Mouse (Mus musculus) forebrain, postnatal 0 days (tissue): ENCODE measurements around the gene Gcdh. TPM values are rescaled to one million over a fixed set of nuclear protein-coding genes. Genes with fewer than 3 reads are reported as not detected.
"Not testable (repeated sequence)": the region's sequence is repeated elsewhere in the genome, so short reads cannot be mapped to it uniquely, and the experiment has no call there.

Experiments
- ATAC-seq: fragments of 200-750 bp; cut with Nextera tagmentation; 2 replicates; pipeline ENCODE4 v1.8.0; 2017; ENCODE audit warnings: mild to moderate bottlenecking, moderate library complexity
- DNase-seq: peaks from one replicate; pipeline ENCODE4 v3.0.0-alpha.2; 2015
- H3K27ac ChIP-seq: fragments of 300-500 bp; sonication (generic); 2 replicates; pipeline ENCODE4 v1.5.1; 2014; ENCODE audit warnings: low read depth, mild to moderate bottlenecking, antibody characterized with exemption, low read length, moderate library complexity, mixed read lengths
- H3K27me3 ChIP-seq: fragments of 300-500 bp; sonication (generic); 2 replicates; pipeline ENCODE4 v1.6.1; 2014; ENCODE audit warnings: mild to moderate bottlenecking, low read length, mixed read lengths; ENCODE audit not compliant: insufficient read depth
- H3K36me3 ChIP-seq: fragments of 300-500 bp; sonication (generic); 2 replicates; pipeline ENCODE4 v1.6.1; 2014; ENCODE audit warnings: mild to moderate bottlenecking, moderate library complexity; ENCODE audit not compliant: insufficient read depth
- H3K4me1 ChIP-seq: fragments of 300-500 bp; sonication (generic); 2 replicates; pipeline ENCODE4 v1.6.1; 2014; ENCODE audit warnings: antibody characterized with exemption; ENCODE audit not compliant: insufficient read depth
- H3K4me2 ChIP-seq: fragments of 300-500 bp; sonication (generic); 2 replicates; pipeline ENCODE4 v1.6.1; 2014; ENCODE audit warnings: low read depth, mild to moderate bottlenecking, moderate library complexity
- H3K4me3 ChIP-seq: fragments of 300-500 bp; sonication (generic); 2 replicates; pipeline ENCODE4 v1.5.1; 2014; ENCODE audit warnings: low read depth, low read length, mixed read lengths
- H3K9ac ChIP-seq: fragments of 300-500 bp; sonication (generic); 2 replicates; pipeline ENCODE4 v1.6.1; 2014; ENCODE audit warnings: mild to moderate bottlenecking
- H3K9me3 ChIP-seq: fragments of 300-500 bp; sonication (generic); 2 replicates; pipeline ENCODE4 v1.6.1; 2016; ENCODE audit warnings: low read length
- CTCF ChIP-seq: sonication (generic); IDR thresholded peaks from 2 replicates; pipeline ENCODE4 v1.5.1; 2016; ENCODE audit warnings: antibody characterized with exemption, control low read depth, low read depth
- WGBS: fragments of 180-500 bp; shearing (Covaris S2); extraction: QIAGEN DNeasy Blood & Tissue Kit; methylation state at CpG from one replicate; pipeline ENCODE4 v1.1.7; 2014; 5-methylcytosine and 5-hydroxymethylcytosine counted together
- polyA plus RNA-seq: library from polyadenylated mRNA; unstranded; fragments of >200 nt; fragmentation: Nextera tagmentation; extraction: Ambion mirVana; gene quantifications from 2 replicates; pipeline ENCODE4 v1.2.1, GENCODE M21; 2015
- total RNA-seq: library from RNA; depleted of rRNA; stranded (reverse); fragments of >200 nt; gene quantifications from 2 replicates; pipeline ENCODE4 v1.2.3, GENCODE M21; 2014

Gcdh gene
- total and polyA plus RNA-seq, 2 experiments from 2014 or later, result 27.5 to 28.9 TPM

GRCm38 (mm10) chr8:84910551-84910950 lies 16.8 kb upstream of the Gcdh start:
- H3K36me3 ChIP-seq, result peaks cover 44% of the 10 kb centered on the region

GRCm38 (mm10) chr8:84909949-84910348 lies 16.2 kb upstream of the Gcdh start:
- WGBS, result 84% methylated on average over 5 of the region's 5 CpGs
- DNase-seq, result no peak
- ATAC-seq, result no peak

More at GRCm38 (mm10) chr8:84910551-84910950, 16.8 kb upstream of the Gcdh start:
- no peak overlapping the region for H3K9ac ChIP-seq
- H3K4me2 ChIP-seq, result no peak overlapping the region
- H3K27ac ChIP-seq, result no peak overlapping the region
- TF ChIP-seq CTCF, result no peak
- peaks cover 4% of the 10 kb centered on the region for H3K27me3 ChIP-seq
- DNase-seq (no peak), ATAC-seq (no peak)
- WGBS, result 89% methylated on average over 6 of the region's 6 CpGs
- no peaks in the 10 kb centered on the region for H3K4me1 ChIP-seq
- H3K9me3 ChIP-seq, result no peaks in the 10 kb centered on the region
- no peak overlapping the region for H3K4me3 ChIP-seq

DNA sequence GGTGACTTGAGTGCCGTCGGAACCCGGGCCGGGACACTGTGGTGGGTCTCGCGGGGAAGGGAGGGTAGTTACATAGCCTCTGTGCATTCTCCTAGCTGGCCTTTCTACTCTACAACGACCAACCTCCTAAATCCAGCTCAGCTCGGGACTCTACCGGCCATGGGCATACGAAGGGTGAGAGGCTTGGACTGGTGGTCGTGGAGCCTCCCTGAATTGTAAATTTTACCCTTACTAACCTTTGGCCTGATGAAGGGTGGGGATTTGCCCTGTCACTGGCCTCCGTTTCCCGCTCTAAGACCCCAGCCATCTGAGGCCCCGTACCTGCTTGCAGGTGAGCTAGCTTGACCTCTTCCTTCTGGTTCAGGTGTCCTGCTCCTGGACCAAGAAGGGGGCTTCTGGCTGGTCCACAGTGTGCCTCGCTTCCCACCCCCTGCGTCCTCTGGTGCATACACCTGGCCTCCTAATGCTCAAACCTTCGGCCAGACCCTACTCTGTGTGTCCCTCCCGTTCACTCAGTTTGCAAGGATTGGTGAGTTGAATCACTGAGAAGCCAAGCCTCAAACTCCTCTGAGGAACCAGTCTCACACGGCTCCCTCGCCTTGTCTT lies 15.5 kb upstream of the Gcdh start:
- WGBS, result 56% methylated on average over 20 of the region's 20 CpGs
- Histone ChIP-seq H3K9me3 (no peaks in the 10 kb centered on the region), H3K4me3 (peak overlapping the region; percentile 30), H3K9ac (peak overlapping the region; percentile 37; the same call in 1 of the 2 replicates), H3K27me3 (no peaks in the 10 kb centered on the region; the same call in 1 of the 2 replicates), H3K27ac (no peak overlapping the region), H3K36me3 (peaks cover 33% of the 10 kb centered on the region), H3K4me2 (peak overlapping the region; percentile 59), H3K4me1 (no peaks in the 10 kb centered on the region)
- TF ChIP-seq CTCF, result no peak
- ATAC-seq (peak; percentile 6; the same call in 1 of the 2 replicates), DNase-seq (no peak)

More at GRCm38 (mm10) chr8:84909949-84910348, 16.2 kb upstream of the Gcdh start:
- Histone ChIP-seq H3K27ac (no peak overlapping the region), H3K4me2 (no peak overlapping the region), H3K4me3 (no peak overlapping the region), H3K9me3 (no peaks in the 10 kb centered on the region), H3K27me3 (peaks cover under 1% of the 10 kb centered on the region; the same call in 1 of the 2 replicates), H3K4me1 (no peaks in the 10 kb centered on the region), H3K9ac (no peak overlapping the region), H3K36me3 (peaks cover 38% of the 10 kb centered on the region)
- no peak for TF ChIP-seq CTCF

- 3% methylated on average over 44 of the region's 45 CpGs for WGBS
- no peak for TF ChIP-seq CTCF
- no peaks in the 10 kb centered on the region for H3K9me3 ChIP-seq
- no peaks in the 10 kb centered on the region for H3K4me1 ChIP-seq
- H3K27ac ChIP-seq, result no peak within 1 kb of the TSS
- peak within 1 kb of the TSS; percentile 37; the same call in 1 of the 2 replicates for H3K9ac ChIP-seq
- DNase-seq (peak; percentile 84), ATAC-seq (peak; percentile 80)
- peak within 1 kb of the TSS; percentile 59 for H3K4me2 ChIP-seq
- peak within 1 kb of the TSS; percentile 30 for H3K4me3 ChIP-seq
- H3K36me3 ChIP-seq, result peaks cover 33% of the 10 kb centered on the region
- H3K27me3 ChIP-seq, result no peaks in the 10 kb centered on the region; the same call in 1 of the 2 replicates
Observed at GRCm38 (mm10) chr8:84908421-84909161, 14.9 kb upstream of the Gcdh start, which contains the start of gene Dnase2a. Dnase2a (plus strand) TSS chr8:84908560.

- Histone ChIP-seq H3K4me2 (peak overlapping the region; percentile 59), H3K36me3 (peaks cover 29% of the 10 kb centered on the region)
- ATAC-seq, H3K4me3 ChIP-seq, H3K9me3 ChIP-seq, H3K27me3 ChIP-seq, H3K4me1 ChIP-seq, DNase-seq, H3K27ac ChIP-seq, H3K9ac ChIP-seq: not testable (repeated sequence)
- 31% methylated on average over 6 of the region's 7 CpGs for WGBS
Observed at GRCm38 (mm10) chr8:84907979-84908378, 14.3 kb upstream of the Gcdh start.

DNA sequence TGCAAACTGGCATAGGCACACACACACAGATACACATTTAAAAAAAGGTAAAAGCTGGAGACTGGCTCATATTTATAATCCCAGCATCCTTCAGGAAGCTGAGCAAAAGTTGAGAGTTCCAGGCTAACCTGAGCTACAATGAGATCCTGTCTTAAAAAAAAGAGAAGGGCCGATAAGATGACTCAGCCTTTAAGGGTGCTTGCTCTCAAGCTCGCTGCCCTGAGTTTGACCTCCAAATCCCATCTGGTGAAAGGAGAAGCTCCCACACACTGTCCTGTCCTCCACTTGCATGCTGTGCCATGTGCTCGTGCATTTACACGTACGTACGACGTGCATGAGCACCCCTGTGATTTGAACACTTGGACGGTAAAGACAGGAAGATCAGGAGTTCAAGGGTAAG lies 13.8 kb upstream of the Gcdh start:
- Histone ChIP-seq H3K27ac (no peak overlapping the region), H3K36me3 (peaks cover 24% of the 10 kb centered on the region), H3K9me3 (no peaks in the 10 kb centered on the region), H3K4me2 (no peak overlapping the region), H3K4me1 (peaks cover 5% of the 10 kb centered on the region; the same call in 1 of the 2 replicates), H3K9ac (no peak overlapping the region), H3K27me3 (no peaks in the 10 kb centered on the region; the same call in 1 of the 2 replicates), H3K4me3 (no peak overlapping the region)
- 78% methylated on average over 8 of the region's 8 CpGs for WGBS
- ATAC-seq (no peak), DNase-seq (no peak)
- TF ChIP-seq CTCF, result no peak

- H3K4me3 ChIP-seq, result no peak overlapping the region
- peaks cover 19% of the 10 kb centered on the region for H3K36me3 ChIP-seq
- no peak overlapping the region for H3K4me2 ChIP-seq
- DNase-seq (no peak), ATAC-seq (no peak)
- peaks cover 5% of the 10 kb centered on the region; the same call in 1 of the 2 replicates for H3K4me1 ChIP-seq
- no peaks in the 10 kb centered on the region for H3K9me3 ChIP-seq
- WGBS, result 95% methylated on average over 9 of the region's 9 CpGs
- H3K27ac ChIP-seq, result no peak overlapping the region
- no peak overlapping the region for H3K9ac ChIP-seq
- no peak for TF ChIP-seq CTCF
- H3K27me3 ChIP-seq, result no peaks in the 10 kb centered on the region; the same call in 1 of the 2 replicates
Observed at GRCm38 (mm10) chr8:84907037-84907436, 13.3 kb upstream of the Gcdh start.
